Mouse (Mus musculus) MEL (cell line): ENCODE data around the gene Ephb2.

ENCODE experiments used
- CHD2 ChIP-seq: IDR thresholded peaks from 2 replicates; pipeline ENCODE4 v1.6.1; 2011; ENCODE audit warnings: low read length, improper control_type of control experiment
- CTCF ChIP-seq, 3 experiments: IDR thresholded peaks in 2 of 3; conservative IDR thresholded peaks in 1 of 3; 2 replicates each; pipeline ENCODE4 v1.5.1; 2011 to 2012; ENCODE audit warnings: low read length in 3 of 3, low read depth in 2 of 3, mild to moderate bottlenecking in 2 of 3, improper control_type of control experiment in 1 of 3, inconsistent platforms in 1 of 3, mixed read lengths in 1 of 3, moderate library complexity in 1 of 3; ENCODE audit not compliant: control insufficient read depth in 1 of 3, insufficient read depth in 1 of 3, poor library complexity in 1 of 3, severe bottlenecking in 1 of 3
- EP300 ChIP-seq, 2 experiments: IDR thresholded peaks; 2 replicates each; pipeline ENCODE4 v1.6.1; 2011; ENCODE audit warnings: improper control_type of control experiment in 2 of 2, low read length in 2 of 2, low read depth in 1 of 2, mild to moderate bottlenecking in 1 of 2
- MAX ChIP-seq: IDR thresholded peaks from 2 replicates; pipeline ENCODE4 v1.6.1; 2011; ENCODE audit warnings: low read length, improper control_type of control experiment
- NELFE ChIP-seq: IDR thresholded peaks from 2 replicates; pipeline ENCODE4 v1.6.1; 2011; ENCODE audit warnings: low read depth, low read length, improper control_type of control experiment
- NRF1 ChIP-seq: IDR thresholded peaks from 2 replicates; pipeline ENCODE4 v1.6.1; 2014; ENCODE audit warnings: low read depth, mild to moderate bottlenecking, inconsistent platforms, low read length, improper control_type of control experiment, moderate library complexity; ENCODE audit not compliant: poor library complexity, insufficient read depth, severe bottlenecking
- RAD21 ChIP-seq: IDR thresholded peaks from 2 replicates; pipeline ENCODE4 v1.6.1; 2011; ENCODE audit warnings: mild to moderate bottlenecking, low read depth, low read length, improper control_type of control experiment
- SIN3A ChIP-seq: IDR thresholded peaks from 2 replicates; pipeline ENCODE4 v1.6.1; 2012; ENCODE audit warnings: low read length, improper control_type of control experiment, inconsistent platforms
- SMC3 ChIP-seq: IDR thresholded peaks from 2 replicates; pipeline ENCODE4 v1.6.1; 2011; ENCODE audit warnings: low read depth, low read length, improper control_type of control experiment
- TCF12 ChIP-seq: IDR thresholded peaks from 2 replicates; pipeline ENCODE4 v1.6.1; 2014; ENCODE audit warnings: low read depth, mild to moderate bottlenecking, inconsistent platforms, low read length, improper control_type of control experiment, moderate library complexity
- UBTF ChIP-seq: IDR thresholded peaks from 2 replicates; pipeline ENCODE4 v1.6.1; 2012; ENCODE audit warnings: low read depth, mild to moderate bottlenecking, inconsistent platforms, low read length, improper control_type of control experiment, moderate library complexity, borderline replicate concordance; ENCODE audit not compliant: insufficient read depth
- ZKSCAN1 ChIP-seq: IDR thresholded peaks from 2 replicates; pipeline ENCODE4 v1.6.1; 2012; ENCODE audit warnings: low read depth, mild to moderate bottlenecking, inconsistent platforms, low read length, improper control_type of control experiment, moderate library complexity

- TF ChIP-seq ZKSCAN1 (no peak), EP300 (IDR thresholded peaks at IDR 0.05; ENCODE audit: low read depth in 1 of 2, low read length in 2 of 2) (no peak), MAX (no peak; the same call in 1 of the 2 replicates), RAD21 (no peak), UBTF (no peak), TCF12 (peak; percentile 39; the same call in 1 of the 2 replicates), SMC3 (no peak), NRF1 (no peak), CHD2 (no peak), SIN3A (no peak), NELFE (no peak), CTCF (IDR thresholded peaks at IDR 0.05 in 2 of 3, conservative IDR thresholded peaks at IDR 0.05 in 1 of 3; ENCODE audit: control insufficient read depth in 1 of 3, insufficient read depth in 1 of 3, low read depth in 2 of 3, low read length in 3 of 3, poor library complexity in 1 of 3, severe bottlenecking in 1 of 3) (no peak)
Measured at GRCm38 (mm10) chr4:136665068-136665467, 170.7 kb downstream of the Ephb2 start.
